Mouse (Mus musculus) forebrain, embryonic 15.5 days (tissue): ENCODE data around the gene Olfr1406. TPM values are rescaled to one million over a fixed set of nuclear protein-coding genes. Genes with fewer than 3 reads are reported as not detected.

ENCODE experiments used
- polyA plus RNA-seq: library from polyadenylated mRNA; unstranded; fragments of >200 nt; fragmentation: Nextera tagmentation; extraction: Ambion mirVana; gene quantifications from 2 replicates; pipeline ENCODE4 v1.2.1, GENCODE M21; 2015

The Olfr1406 gene
- polyA plus RNA-seq, 1 experiment from 2014 or later: not detected

Other genes with a start within 250 kb of the Olfr1406 start
- not detected in 2 replicates for gene Olfr16, start 240.2 kb downstream of the Olfr1406 start, polyA plus RNA-seq
- gene Olfr1408, start 53.3 kb downstream of the Olfr1406 start, polyA plus RNA-seq: not detected in 2 replicates
- not detected in 2 replicates for gene Olfr218, start 7.2 kb upstream of the Olfr1406 start, polyA plus RNA-seq
- not detected in 2 replicates for gene Olfr1404, start 21.8 kb upstream of the Olfr1406 start, polyA plus RNA-seq
- gene Fcer1a, start 36.6 kb upstream of the Olfr1406 start, polyA plus RNA-seq: not detected in 2 replicates
- not detected in 2 replicates for gene Olfr418, start 75.4 kb upstream of the Olfr1406 start, polyA plus RNA-seq
- gene Mptx2, start 87.1 kb upstream of the Olfr1406 start, polyA plus RNA-seq: not detected in 2 replicates
- gene Ackr1, start 143.1 kb upstream of the Olfr1406 start, polyA plus RNA-seq: 10.7 and 11.6 TPM in 2 replicates
- gene Aim2, start 160.2 kb upstream of the Olfr1406 start, polyA plus RNA-seq: 3.5 and 4.3 TPM in 2 replicates
- 38.1 and 39.7 TPM in 2 replicates for gene Cadm3, start 177.1 kb upstream of the Olfr1406 start, polyA plus RNA-seq